Mouse (Mus musculus) CD4-positive helper T cell, adult 2 months (primary cell): ENCODE measurements around the gene Tas2r124.

Experiments
- DNase-seq: peaks from one replicate; pipeline ENCODE4 v3.0.0-alpha.2; 2012; ENCODE audit warnings: low read depth, missing footprints, low spot score

Gene Tas2r124

GRCm38 (mm10) chr6:132754430-132754829 is at the start of gene Tas2r124:
Gene Tas2r124 (plus strand): TSS chr6:132754730.
- no peak for DNase-seq

- no peak for DNase-seq
These were observed 42.7 kb upstream of the Tas2r124 start, which contains the start of gene Tas2r122 for GRCm38 (mm10) chr6:132711828-132712227. Gene Tas2r122 (minus strand): TSS chr6:132711928.

- DNase-seq, result no peak
These were observed 16.6 kb upstream of the Tas2r124 start, which contains the start of gene Tas2r115 for GRCm38 (mm10) chr6:132737935-132738334. Gene Tas2r115 (minus strand): TSS chr6:132738035.

GRCm38 (mm10) chr6:132750206-132750605 is 4.3 kb upstream of the Tas2r124 start:
- DNase-seq, result no peak

GRCm38 (mm10) chr6:132761831-132762230 is 7.3 kb downstream of the Tas2r124 start, which contains the start of gene Tas2r102:
Gene Tas2r102 (plus strand): TSS chr6:132762131.
- no peak for DNase-seq

GRCm38 (mm10) chr6:132778062-132778461 is 23.5 kb downstream of the Tas2r124 start, which contains the start of gene Tas2r136:
Gene Tas2r136 (minus strand): TSS chr6:132778162.
- no peak for DNase-seq

GRCm38 (mm10) chr6:132795393-132795792 is 40.9 kb downstream of the Tas2r124 start:
- no peak for DNase-seq

- DNase-seq, result no peak
These were observed 48.0 kb downstream of the Tas2r124 start, which contains the start of gene Tas2r117 for GRCm38 (mm10) chr6:132802518-132802917. Gene Tas2r117 (plus strand): TSS chr6:132802818.
